Mouse (Mus musculus): Measurements from ENCODE around the gene Dbh. TPM values are rescaled to one million over a fixed set of nuclear protein-coding genes. Genes with fewer than 3 reads are reported as not detected.

The Dbh gene
- polyA plus RNA-seq, 1 experiment from 2014 or later: not detected

Other genes with a start within 250 kb of the Dbh start
- 43.6 and 44.5 TPM in 2 replicates for gene Surf2, start 248.9 kb upstream of the Dbh start, polyA plus RNA-seq (2014; fragmentation: Nextera tagmentation; extraction: Ambion mirVana)
- gene Surf1, start 248.7 kb upstream of the Dbh start, polyA plus RNA-seq (2014; fragmentation: Nextera tagmentation; extraction: Ambion mirVana): 44.1 and 44.6 TPM in 2 replicates
- gene Surf4, start 231.3 kb upstream of the Dbh start, polyA plus RNA-seq (2014; fragmentation: Nextera tagmentation; extraction: Ambion mirVana): 144 and 152 TPM in 2 replicates
- gene Stkld1, start 231.2 kb upstream of the Dbh start, polyA plus RNA-seq (2014; fragmentation: Nextera tagmentation; extraction: Ambion mirVana): 0.11 TPM in 1 of 2 replicates, not detected in the other
- gene Rexo4, start 200.8 kb upstream of the Dbh start, polyA plus RNA-seq (2014; fragmentation: Nextera tagmentation; extraction: Ambion mirVana): 53.9 and 57.1 TPM in 2 replicates
- 0.08 TPM in 1 of 2 replicates, not detected in the other for gene Adamts13, start 191.8 kb upstream of the Dbh start, polyA plus RNA-seq (2014; fragmentation: Nextera tagmentation; extraction: Ambion mirVana)
- 103 and 109 TPM in 2 replicates for gene Cacfd1, start 155.3 kb upstream of the Dbh start, polyA plus RNA-seq (2014; fragmentation: Nextera tagmentation; extraction: Ambion mirVana)
- 1.3 and 2.2 TPM in 2 replicates for gene Slc2a6, start 137.2 kb upstream of the Dbh start, polyA plus RNA-seq (2014; fragmentation: Nextera tagmentation; extraction: Ambion mirVana)
- not detected in 2 replicates for gene Mymk, start 93.1 kb upstream of the Dbh start, polyA plus RNA-seq (2014; fragmentation: Nextera tagmentation; extraction: Ambion mirVana)
- 4.0 and 4.4 TPM in 2 replicates for gene Adamtsl2, start 85.9 kb upstream of the Dbh start, polyA plus RNA-seq (2014; fragmentation: Nextera tagmentation; extraction: Ambion mirVana)
- 0.09 TPM in 1 of 2 replicates, not detected in the other for gene Fam163b, start 22.7 kb upstream of the Dbh start, polyA plus RNA-seq (2014; fragmentation: Nextera tagmentation; extraction: Ambion mirVana)
- 3.2 and 6.0 TPM in 2 replicates for gene Sardh, start 83.1 kb downstream of the Dbh start, polyA plus RNA-seq (2014; fragmentation: Nextera tagmentation; extraction: Ambion mirVana)